Mouse (Mus musculus) heart, adult 2 months (tissue): ENCODE data around the gene 1700019A02Rik. TPM values are rescaled to one million over a fixed set of nuclear protein-coding genes. Genes with fewer than 3 reads are reported as not detected.

Source experiments
- DNase-seq, 2 experiments: peaks; one replicate each; pipeline ENCODE4 v3.0.0; 2021
- H3K27ac ChIP-seq: fragments of 200-600 bp; 2 replicates; pipeline ENCODE4 v1.8.1; 2022
- H3K27me3 ChIP-seq: fragments of 200-500 bp; 2 replicates; pipeline ENCODE4 v1.6.1; 2012; ENCODE audit warnings: mild to moderate bottlenecking, low read length, inconsistent platforms, mixed read lengths; ENCODE audit not compliant: control insufficient read depth, insufficient read depth
- H3K36me3 ChIP-seq: fragments of 200-500 bp; 2 replicates; pipeline ENCODE4 v1.6.1; 2012; ENCODE audit warnings: low read length, inconsistent platforms; ENCODE audit not compliant: control insufficient read depth, insufficient read depth
- H3K4me1 ChIP-seq: fragments of 200-500 bp; 2 replicates; pipeline ENCODE4 v1.6.1; 2011; ENCODE audit warnings: low read length; ENCODE audit not compliant: control insufficient read depth, insufficient read depth
- H3K4me3 ChIP-seq: fragments of 200-600 bp; 2 replicates; pipeline ENCODE4 v1.8.1; 2022
- H3K79me2 ChIP-seq: fragments of 200-500 bp; replicated peaks from 2 replicates; pipeline ENCODE4 v1.6.1; 2012; ENCODE audit warnings: mild to moderate bottlenecking, inconsistent platforms, low read length, moderate library complexity, mixed read lengths; ENCODE audit not compliant: control insufficient read depth, insufficient read depth
- H3K9ac ChIP-seq: fragments of 200-500 bp; 2 replicates; pipeline ENCODE4 v1.6.1; 2012; ENCODE audit warnings: low read depth, mild to moderate bottlenecking, control low read depth, inconsistent platforms, low read length, mixed read lengths
- CTCF ChIP-seq: fragments of 200-600 bp; IDR thresholded peaks from 2 replicates; pipeline ENCODE4 v1.8.1; 2022; ENCODE audit warnings: antibody characterized with exemption, mild to moderate bottlenecking, moderate library complexity
- EP300 ChIP-seq: fragments of 200-500 bp; IDR thresholded peaks from 2 replicates; pipeline ENCODE4 v1.6.1; 2011; ENCODE audit warnings: low read depth, low read length, control low read depth; ENCODE audit not compliant: insufficient read depth
- POLR2A ChIP-seq: fragments of 200-500 bp; IDR thresholded peaks from 2 replicates; pipeline ENCODE4 v1.6.1; 2011; ENCODE audit warnings: mild to moderate bottlenecking, low read depth, low read length, control low read depth; ENCODE audit not compliant: insufficient read depth
- WGBS: fragments of 180-500 bp; shearing (Covaris S2); methylation state at CpG from one replicate; pipeline ENCODE4 v1.1.7; 2018; 5-methylcytosine and 5-hydroxymethylcytosine counted together
- intact Hi-C: fragments of 180-260 bp; cut with DNase I; formaldehyde crosslinking; loops from one replicate; pipeline ENCODE4 v1.15.1; 2025
- polyA plus RNA-seq: library from polyadenylated mRNA; depleted of rRNA; stranded (reverse); fragments of >200 nt; gene quantifications from 2 replicates; pipeline ENCODE4 v1.2.3, GENCODE M21; 2012; rRNA removed
- total RNA-seq, 2 experiments: library from RNA; stranded (reverse); gene quantifications; 2 replicates each; pipeline ENCODE4 v1.2.3; 2021

1700019A02Rik gene
- total and polyA plus RNA-seq, 3 experiments: not detected

- Histone ChIP-seq H3K4me3 (no peak overlapping the region), H3K27me3 (no peaks in the 10 kb centered on the region), H3K79me2 (no peaks in the 10 kb centered on the region), H3K4me1 (no peaks in the 10 kb centered on the region), H3K27ac (no peak overlapping the region), H3K36me3 (no peaks in the 10 kb centered on the region), H3K9ac (no peak overlapping the region)
- TF ChIP-seq CTCF (no peak), POLR2A (no peak), EP300 (no peak)
- intact Hi-C loops: no loop called here
- no peak for DNase-seq
- 64% methylated on average over 2 of the region's 2 CpGs for WGBS
Observed at GRCm38 (mm10) chr1:53123066-53123465, 64.4 kb downstream of the 1700019A02Rik start.

GRCm38 (mm10) chr1:53110561-53110960 is 76.9 kb downstream of the 1700019A02Rik start:
- H3K4me1 ChIP-seq: no peaks in the 10 kb centered on the region
- no peaks in the 10 kb centered on the region for H3K27me3 ChIP-seq
- H3K9ac ChIP-seq: no peak overlapping the region
- DNase-seq: peak in 1 of 2 experiments; percentile 8
- 37% methylated on average over 1 of the region's 1 CpGs for WGBS
- peaks cover 2% of the 10 kb centered on the region; the same call in 1 of the 2 replicates for H3K36me3 ChIP-seq
- H3K27ac ChIP-seq: no peak overlapping the region; the same call in 1 of the 2 replicates
- intact Hi-C loops: loop anchor here (5.0 kb wide), 1 partner anchor 157 kb away; no protein-coding TSS in a partner anchor
- TF ChIP-seq POLR2A (no peak), EP300 (0 out of 2 replicates have a peak, but pooled peaks have one; percentile 9), CTCF (no peak)
- no peak overlapping the region for H3K4me3 ChIP-seq
- no peaks in the 10 kb centered on the region for H3K79me2 ChIP-seq

Other genes with a start within 250 kb of the 1700019A02Rik start
- gene 1700019D03Rik, start 167.5 kb downstream of the 1700019A02Rik start, total RNA-seq: 1 to 10 TPM; 1.2 to 1.6 TPM
- gene 1700019D03Rik, start 167.5 kb downstream of the 1700019A02Rik start, polyA plus RNA-seq: 1.4 and 2.0 TPM in 2 replicates
- gene Mstn, start 126.0 kb downstream of the 1700019A02Rik start, total RNA-seq: under 1 TPM; 0.37 to 0.43 TPM
- 0.21 and 1.4 TPM in 2 replicates for gene Mstn, start 126.0 kb downstream of the 1700019A02Rik start, polyA plus RNA-seq
- gene Pms1, start 109.4 kb upstream of the 1700019A02Rik start, total RNA-seq: 10 to 100 TPM; 10.9 to 13.8 TPM
- gene Pms1, start 109.4 kb upstream of the 1700019A02Rik start, polyA plus RNA-seq: 1.2 and 2.0 TPM in 2 replicates
- gene Ormdl1, start 109.5 kb upstream of the 1700019A02Rik start, total RNA-seq: 10 to 100 TPM; 13.2 to 14.3 TPM
- gene Ormdl1, start 109.5 kb upstream of the 1700019A02Rik start, polyA plus RNA-seq: 6.3 and 14.3 TPM in 2 replicates
- gene Gm28778, start 109.5 kb upstream of the 1700019A02Rik start, total RNA-seq: not detected
- gene Gm28778, start 109.5 kb upstream of the 1700019A02Rik start, polyA plus RNA-seq: 7.9 and 10.1 TPM in 2 replicates
- gene Osgepl1, start 126.0 kb upstream of the 1700019A02Rik start, total RNA-seq: 10 to 100 TPM; 51.5 to 55.9 TPM
- 27.7 and 61.2 TPM in 2 replicates for gene Osgepl1, start 126.0 kb upstream of the 1700019A02Rik start, polyA plus RNA-seq
- 1 to 10 TPM in 1 of 2 experiments, not detected in 1; 1.4 TPM for gene Asdurf, start 165.0 kb upstream of the 1700019A02Rik start, total RNA-seq
- gene Asdurf, start 165.0 kb upstream of the 1700019A02Rik start, polyA plus RNA-seq: not detected in 2 replicates
- under 1 TPM in 1 of 2 experiments, not detected in 1; 0.14 TPM for gene Gm28551, start 165.0 kb upstream of the 1700019A02Rik start, total RNA-seq
- gene Gm28551, start 165.0 kb upstream of the 1700019A02Rik start, polyA plus RNA-seq: 0.06 TPM in 1 of 2 replicates, not detected in the other
- gene Asnsd1, start 165.1 kb upstream of the 1700019A02Rik start, total RNA-seq: 10 to 100 TPM; 56.4 to 64.7 TPM
- gene Asnsd1, start 165.1 kb upstream of the 1700019A02Rik start, polyA plus RNA-seq: 14.3 and 32.1 TPM in 2 replicates